Mouse (Mus musculus) intestine, embryonic 16.5 days (tissue): ENCODE measurements around the gene 1700029H14Rik. TPM values are rescaled to one million over a fixed set of nuclear protein-coding genes. Genes with fewer than 3 reads are reported as not detected.

Source experiments
- ATAC-seq: fragments of 200-750 bp; cut with Nextera tagmentation; 2 replicates; pipeline ENCODE4 v1.8.0; 2017; ENCODE audit warnings: moderate TSS enrichment, moderate library complexity
- H3K27ac ChIP-seq: fragments of 300-500 bp; sonication (generic); 2 replicates; pipeline ENCODE4 v1.5.1; 2014; ENCODE audit warnings: mild to moderate bottlenecking, low read length
- H3K27me3 ChIP-seq: fragments of 300-500 bp; sonication (generic); replicated peaks from 2 replicates; pipeline ENCODE4 v1.6.1; 2014; ENCODE audit warnings: low read length, control low read depth, mixed read lengths; ENCODE audit not compliant: control insufficient read depth, insufficient read depth
- H3K36me3 ChIP-seq: fragments of 300-500 bp; sonication (generic); 2 replicates; pipeline ENCODE4 v1.6.1; 2014; ENCODE audit warnings: low read length, control low read depth; ENCODE audit not compliant: control insufficient read depth, insufficient read depth
- H3K4me1 ChIP-seq: fragments of 300-500 bp; sonication (generic); 2 replicates; pipeline ENCODE4 v1.6.1; 2014; ENCODE audit warnings: low read length, control low read depth, mixed read lengths; ENCODE audit not compliant: control insufficient read depth, insufficient read depth
- H3K4me2 ChIP-seq: fragments of 300-500 bp; sonication (generic); 2 replicates; pipeline ENCODE4 v1.6.1; 2014; ENCODE audit warnings: low read depth, low read length, control low read depth
- H3K4me3 ChIP-seq: fragments of 300-500 bp; sonication (generic); 2 replicates; pipeline ENCODE4 v1.5.1; 2014; ENCODE audit warnings: mild to moderate bottlenecking, low read length
- H3K9ac ChIP-seq: fragments of 300-500 bp; sonication (generic); 2 replicates; pipeline ENCODE4 v1.6.1; 2014; ENCODE audit warnings: low read depth, low read length
- H3K9me3 ChIP-seq: fragments of 300-500 bp; sonication (generic); 2 replicates; pipeline ENCODE4 v1.6.1; 2016; ENCODE audit warnings: low read length, control low read depth; ENCODE audit not compliant: control insufficient read depth
- WGBS: fragments of 180-500 bp; shearing (Covaris S2); extraction: QIAGEN DNeasy Blood & Tissue Kit; methylation state at CpG from one replicate; pipeline ENCODE4 v1.1.7; 2014; 5-methylcytosine and 5-hydroxymethylcytosine counted together
- polyA plus RNA-seq: library from polyadenylated mRNA; unstranded; fragments of >200 nt; fragmentation: Nextera tagmentation; extraction: Ambion mirVana; gene quantifications from 2 replicates; pipeline ENCODE4 v1.2.1, GENCODE M21; 2015

1700029H14Rik gene
- polyA plus RNA-seq, 1 experiment from 2014 or later, result not detected

- Histone ChIP-seq H3K9me3 (no peaks in the 10 kb centered on the region), H3K4me2 (no peak overlapping the region), H3K9ac (no peak overlapping the region), H3K27ac (0 out of 2 replicates have a peak overlapping the region, but pooled peaks have one; percentile 21), H3K27me3 (no peaks in the 10 kb centered on the region), H3K4me3 (no peak overlapping the region), H3K36me3 (no peaks in the 10 kb centered on the region), H3K4me1 (peaks cover 36% of the 10 kb centered on the region)
- WGBS, result 55% methylated on average over 8 of the region's 8 CpGs
- no peak for ATAC-seq
Measured at GRCm38 (mm10) chr8:13533123-13533522, 29.1 kb downstream of the 1700029H14Rik start.

GRCm38 (mm10) chr8:13531602-13532171, 30.6 kb downstream of the 1700029H14Rik start:
- H3K27ac ChIP-seq, result peak overlapping the region; percentile 75
- no peaks in the 10 kb centered on the region for H3K27me3 ChIP-seq
- H3K4me3 ChIP-seq, result no peak overlapping the region
- H3K4me1 ChIP-seq, result peaks cover 36% of the 10 kb centered on the region
- ATAC-seq, result peak; percentile 23
- H3K9me3 ChIP-seq, result no peaks in the 10 kb centered on the region
- no peaks in the 10 kb centered on the region for H3K36me3 ChIP-seq
- WGBS, result 45% methylated on average over 9 of the region's 9 CpGs
- no peak overlapping the region for H3K9ac ChIP-seq
- no peak overlapping the region for H3K4me2 ChIP-seq

- peak; percentile 58 for ATAC-seq
- H3K4me2 ChIP-seq, result no peak overlapping the region
- WGBS, result 20% methylated on average over 5 of the region's 5 CpGs
Measured at GRCm38 (mm10) chr8:13530941-13531340, 31.3 kb downstream of the 1700029H14Rik start.

DNA sequence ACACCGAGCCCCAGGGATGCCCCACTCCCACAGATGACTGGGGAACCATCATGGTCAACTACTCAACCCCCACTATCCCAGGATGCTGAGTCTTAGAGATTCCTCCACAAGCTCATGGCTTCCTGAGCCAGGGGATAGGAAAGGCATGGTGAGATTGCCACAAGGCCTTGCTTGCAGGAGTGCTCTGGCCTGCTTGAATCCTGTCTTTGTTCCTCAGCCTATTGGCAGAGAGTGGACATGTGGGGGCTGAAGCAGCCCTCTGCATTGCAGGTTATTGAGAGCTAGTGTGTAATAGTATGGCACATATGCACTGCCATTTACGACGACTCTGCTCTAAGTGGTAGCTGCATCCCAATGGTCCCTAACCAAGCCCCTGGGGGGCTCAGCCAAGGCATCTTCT, 31.9 kb downstream of the 1700029H14Rik start:
- 83% methylated on average over 3 of the region's 3 CpGs for WGBS

More at GRCm38 (mm10) chr8:13530941-13531340, 31.3 kb downstream of the 1700029H14Rik start:
- Histone ChIP-seq H3K27me3 (no peaks in the 10 kb centered on the region), H3K9me3 (no peaks in the 10 kb centered on the region), H3K27ac (peak overlapping the region; percentile 75), H3K9ac (no peak overlapping the region), H3K4me3 (no peak overlapping the region), H3K36me3 (no peaks in the 10 kb centered on the region), H3K4me1 (peaks cover 36% of the 10 kb centered on the region)

DNA sequence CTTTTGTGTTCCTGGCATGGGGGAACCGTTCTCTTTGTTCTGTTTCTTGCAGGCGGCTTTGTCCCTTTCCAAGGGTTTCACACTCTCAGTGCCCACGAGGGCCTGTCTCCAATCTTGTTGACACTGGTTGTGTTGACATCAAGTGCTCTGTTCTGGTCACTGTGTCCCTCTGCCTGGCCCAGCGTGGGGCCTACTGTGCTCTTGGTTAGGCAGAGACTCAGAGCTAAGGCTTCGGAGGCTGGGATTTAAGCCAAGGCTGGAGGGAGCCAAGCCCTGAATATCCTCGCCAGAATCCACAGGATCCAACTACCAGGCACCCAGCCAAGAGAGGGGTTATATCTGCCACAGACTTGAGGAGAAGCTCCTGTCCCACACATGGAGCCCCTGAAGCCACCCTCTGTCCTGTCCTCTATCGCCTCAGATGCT, 32.4 kb downstream of the 1700029H14Rik start:
- H3K27me3 ChIP-seq, result no peaks in the 10 kb centered on the region
- H3K4me2 ChIP-seq, result no peak overlapping the region
- H3K4me3 ChIP-seq, result no peak overlapping the region
- 47% methylated on average over 7 of the region's 7 CpGs for WGBS
- peak overlapping the region; percentile 25; the same call in 1 of the 2 replicates for H3K9ac ChIP-seq
- H3K27ac ChIP-seq, result peak overlapping the region; percentile 75
- peaks cover 36% of the 10 kb centered on the region for H3K4me1 ChIP-seq
- ATAC-seq, result peak; percentile 37
- no peaks in the 10 kb centered on the region for H3K36me3 ChIP-seq
- H3K9me3 ChIP-seq, result no peaks in the 10 kb centered on the region

More for the DNA sequence above, 31.9 kb downstream of the 1700029H14Rik start:
- Histone ChIP-seq H3K9ac (no peak overlapping the region), H3K4me2 (no peak overlapping the region), H3K4me3 (no peak overlapping the region), H3K27me3 (no peaks in the 10 kb centered on the region), H3K27ac (peak overlapping the region; percentile 75), H3K4me1 (peaks cover 36% of the 10 kb centered on the region), H3K36me3 (no peaks in the 10 kb centered on the region), H3K9me3 (no peaks in the 10 kb centered on the region)
- no peak for ATAC-seq

GRCm38 (mm10) chr8:13529011-13529840, 33.0 kb downstream of the 1700029H14Rik start:
- H3K4me1 ChIP-seq, result peaks cover 36% of the 10 kb centered on the region
- no peaks in the 10 kb centered on the region for H3K9me3 ChIP-seq
- peak; percentile 51 for ATAC-seq
- peak overlapping the region; percentile 75 for H3K27ac ChIP-seq
- H3K36me3 ChIP-seq, result no peaks in the 10 kb centered on the region
- peak overlapping the region; percentile 25; the same call in 1 of the 2 replicates for H3K9ac ChIP-seq
- 46% methylated on average over 15 of the region's 15 CpGs for WGBS
- no peak overlapping the region for H3K4me2 ChIP-seq
- H3K4me3 ChIP-seq, result no peak overlapping the region
- no peaks in the 10 kb centered on the region for H3K27me3 ChIP-seq

GRCm38 (mm10) chr8:13521392-13521791, 40.9 kb downstream of the 1700029H14Rik start:
- no peak overlapping the region for H3K9ac ChIP-seq
- H3K9me3 ChIP-seq, result no peaks in the 10 kb centered on the region
- no peak overlapping the region for H3K4me2 ChIP-seq
- peak; percentile 86 for ATAC-seq
- H3K27me3 ChIP-seq, result no peaks in the 10 kb centered on the region
- H3K27ac ChIP-seq, result peak overlapping the region; percentile 45; the same call in 1 of the 2 replicates
- H3K4me1 ChIP-seq, result peaks cover 21% of the 10 kb centered on the region
- H3K36me3 ChIP-seq, result no peaks in the 10 kb centered on the region
- WGBS, result 19% methylated on average over 7 of the region's 7 CpGs
- no peak overlapping the region for H3K4me3 ChIP-seq

DNA sequence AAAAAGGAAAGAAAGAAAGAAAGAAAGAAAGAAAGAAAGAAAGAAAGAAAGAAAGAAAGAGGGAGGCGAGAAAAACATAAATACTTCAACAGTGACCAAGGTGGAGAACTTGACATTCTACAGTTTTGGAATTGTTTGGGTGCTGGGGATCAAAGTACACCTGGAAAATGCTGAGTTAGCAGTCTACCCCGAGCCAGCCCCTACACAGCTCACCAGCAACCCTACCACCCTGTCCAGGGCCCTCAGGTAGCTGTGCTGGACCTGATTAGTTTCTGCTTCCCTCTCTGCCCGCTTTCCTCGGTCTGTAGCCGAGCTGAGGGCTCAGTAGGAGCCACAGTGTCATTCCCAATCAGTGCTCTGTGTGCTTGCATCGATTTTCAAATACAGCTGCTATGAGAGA, 41.9 kb downstream of the 1700029H14Rik start:
- 0 out of 2 replicates have a peak overlapping the region, but pooled peaks have one; percentile 14 for H3K27ac ChIP-seq
- peaks cover 31% of the 10 kb centered on the region for H3K4me1 ChIP-seq

GRCm38 (mm10) chr8:13519503-13519902, 42.8 kb downstream of the 1700029H14Rik start:
- Histone ChIP-seq H3K27ac (no peak overlapping the region), H3K27me3 (no peaks in the 10 kb centered on the region), H3K36me3 (no peaks in the 10 kb centered on the region), H3K4me3 (no peak overlapping the region), H3K9me3 (no peaks in the 10 kb centered on the region), H3K9ac (no peak overlapping the region), H3K4me1 (peaks cover 34% of the 10 kb centered on the region), H3K4me2 (no peak overlapping the region)
- WGBS, result 59% methylated on average over 9 of the region's 9 CpGs
- ATAC-seq, result no peak

More for the DNA sequence above, 41.9 kb downstream of the 1700029H14Rik start:
- no peaks in the 10 kb centered on the region for H3K9me3 ChIP-seq
- H3K36me3 ChIP-seq, result no peaks in the 10 kb centered on the region
- no peaks in the 10 kb centered on the region for H3K27me3 ChIP-seq
- no peak for ATAC-seq
- 47% methylated on average over 6 of the region's 6 CpGs for WGBS
- no peak overlapping the region for H3K9ac ChIP-seq
- H3K4me3 ChIP-seq, result no peak overlapping the region
- no peak overlapping the region for H3K4me2 ChIP-seq
